Mouse (Mus musculus): ENCODE results near the gene Ifi27l2b.
A peak's percentile ranks its signal among the peaks of the same experiment; 100 is the strongest.
"Not testable (repeated sequence)": the region's sequence is repeated elsewhere in the genome, so short reads cannot be mapped to it uniquely, and the experiment has no call there.

The Ifi27l2b gene

GRCm38 (mm10) chr12:103457140-103457539 is at the start of gene Ifi27l2b:
TSS of gene Ifi27l2b (minus strand) at chr12:103457223.
- no peak for DNase-seq

- DNase-seq = no peak
Observed at GRCm38 (mm10) chr12:103504402-103504801, 47.4 kb upstream of the Ifi27l2b start.

GRCm38 (mm10) chr12:103503300-103503699 is 46.3 kb upstream of the Ifi27l2b start:
- DNase-seq = no peak

- no peak for DNase-seq
Observed at GRCm38 (mm10) chr12:103499261-103499660, 42.2 kb upstream of the Ifi27l2b start.

GRCm38 (mm10) chr12:103498768-103499167 is 41.7 kb upstream of the Ifi27l2b start:
- no peak for DNase-seq

- DNase-seq = peak; percentile 36
Observed at GRCm38 (mm10) chr12:103494486-103494885, 37.5 kb upstream of the Ifi27l2b start.

- peak; percentile 83 for DNase-seq
Observed at GRCm38 (mm10) chr12:103492767-103493166, 35.7 kb upstream of the Ifi27l2b start.

- no peak for DNase-seq
Observed at GRCm38 (mm10) chr12:103491091-103491730, 34.2 kb upstream of the Ifi27l2b start.

- no peak for DNase-seq
Observed at GRCm38 (mm10) chr12:103487750-103488149, 30.7 kb upstream of the Ifi27l2b start.

- no peak for DNase-seq
Observed at GRCm38 (mm10) chr12:103487276-103487675, 30.3 kb upstream of the Ifi27l2b start.

GRCm38 (mm10) chr12:103486726-103487125 is 29.7 kb upstream of the Ifi27l2b start:
- no peak for DNase-seq

- DNase-seq = not testable (repeated sequence)
Observed at GRCm38 (mm10) chr12:103484200-103484972, 27.4 kb upstream of the Ifi27l2b start.

GRCm38 (mm10) chr12:103482781-103483180 is 25.8 kb upstream of the Ifi27l2b start:
- DNase-seq = no peak

GRCm38 (mm10) chr12:103481671-103482070 is 24.6 kb upstream of the Ifi27l2b start:
- no peak for DNase-seq

- no peak for DNase-seq
Observed at GRCm38 (mm10) chr12:103477461-103478015, 20.5 kb upstream of the Ifi27l2b start.

- no peak for DNase-seq
Observed at GRCm38 (mm10) chr12:103476779-103477389, 19.9 kb upstream of the Ifi27l2b start.

GRCm38 (mm10) chr12:103474481-103474880 is 17.5 kb upstream of the Ifi27l2b start:
- DNase-seq = no peak

- DNase-seq = not testable (repeated sequence)
Observed at GRCm38 (mm10) chr12:103456727-103457126, 296 bp downstream of the Ifi27l2b start.

- no peak for DNase-seq
Observed at GRCm38 (mm10) chr12:103453361-103453760, 3.7 kb downstream of the Ifi27l2b start.

GRCm38 (mm10) chr12:103445060-103445459 is 12.0 kb downstream of the Ifi27l2b start:
- no peak for DNase-seq

GRCm38 (mm10) chr12:103444261-103444660 is 12.8 kb downstream of the Ifi27l2b start:
- not testable (repeated sequence) for DNase-seq

- DNase-seq = no peak
Observed at GRCm38 (mm10) chr12:103443524-103443923, 13.5 kb downstream of the Ifi27l2b start, which contains the start of gene Ifi27l2a. TSS of gene Ifi27l2a (minus strand) at chr12:103443680.

- no peak for DNase-seq
Observed at GRCm38 (mm10) chr12:103437601-103438000, 19.4 kb downstream of the Ifi27l2b start.

Data from retina, postnatal 1 day (tissue).